Mouse (Mus musculus): ENCODE results near the gene Mtfr1l.

DNA sequence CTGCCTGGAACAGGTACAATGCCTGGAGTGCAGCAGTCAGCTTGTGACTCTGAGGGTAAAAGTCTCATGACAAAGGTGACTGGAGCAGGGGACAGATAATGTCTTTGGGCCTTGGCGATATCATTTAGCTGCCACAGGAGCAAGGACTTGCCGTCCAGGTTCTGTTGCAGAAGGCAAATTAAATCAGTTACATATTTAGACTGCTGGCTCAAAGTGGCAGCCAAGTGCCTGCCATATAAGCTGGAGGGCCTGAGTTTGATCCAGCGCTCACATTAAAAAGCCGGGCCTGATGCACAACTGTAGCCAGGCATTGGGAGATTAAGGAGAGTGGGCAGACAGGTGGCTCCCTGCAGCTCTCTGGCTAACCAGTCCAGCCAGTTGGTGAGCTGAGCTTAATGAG lies 55.3 kb downstream of the Mtfr1l start:
- TF ChIP-seq CTCF (IDR thresholded peaks at IDR 0.05; ENCODE audit: low read depth, low read length) (no peak), POLR2A (IDR thresholded peaks at IDR 0.05; ENCODE audit: borderline replicate concordance, low read depth, low read length) (no peak)

Measured in bone marrow macrophage, adult 2 months (primary cell).